7 mouse cellular contexts compared by ENCODE assay signal in genomic region chr9:107521711-107522399, GRCm38 (mm10). TPM values are rescaled to one million over a fixed set of nuclear protein-coding genes. Genes with fewer than 3 reads are reported as not detected.
A peak's percentile ranks its signal among the peaks of the same experiment; 100 is the strongest.
DNase-seq lines count a peak whose midpoint lies in the region; ATAC-seq and TF ChIP-seq lines count a peak whose summit lies in the region.

No protein-coding gene starts in this region.

- H3K4me1 ChIP-seq in forebrain, embryonic 16.5 days (replicated peaks; ENCODE audit: control insufficient read depth, insufficient read depth, low read length) = peaks cover 13% of the 10 kb centered on the region
- H3K4me1 ChIP-seq in liver, embryonic 15.5 days (replicated peaks) = peaks cover 17% of the 10 kb centered on the region
- H3K4me1 ChIP-seq in thymus, adult 2 months (replicated peaks; ENCODE audit: control insufficient read depth, insufficient read depth, low read length) = peaks cover 24% of the 10 kb centered on the region

- no peaks in the 10 kb centered on the region for H3K36me3 ChIP-seq in forebrain, embryonic 16.5 days (ENCODE audit: control insufficient read depth, insufficient read depth)
- H3K36me3 ChIP-seq in liver, embryonic 15.5 days (replicated peaks) = no peaks in the 10 kb centered on the region
- H3K36me3 ChIP-seq in thymus, adult 2 months (ENCODE audit: control insufficient read depth, insufficient read depth, low read length) = no peaks in the 10 kb centered on the region

- no peak for ATAC-seq in forebrain, embryonic 16.5 days
- ATAC-seq in liver, embryonic 15.5 days (ENCODE audit: insufficient read depth) = no peak

- TF ChIP-seq CTCF in thymus, adult 2 months (IDR thresholded peaks at IDR 0.05; ENCODE audit: borderline replicate concordance, control insufficient read depth, extremely low read depth, insufficient read depth, low read length, poor library complexity) = no peak

- no peak overlapping the region; the same call in none of the 2 replicates for H3K9ac ChIP-seq in forebrain, embryonic 16.5 days (replicated peaks; ENCODE audit: low read depth, low read length)
- H3K9ac ChIP-seq in liver, embryonic 15.5 days = no peak overlapping the region

- DNase-seq in CD4-positive, CD25-positive, alpha-beta regulatory T cell, adult 2 months (ENCODE audit: low read depth, low spot score) = peak; percentile 58
- DNase-seq in ES-CJ7 (ENCODE audit: low read depth, low spot score) = peak; percentile 60
- peak; percentile 68 for DNase-seq in thymus, adult 2 months
- DNase-seq in spleen, adult 12 weeks (ENCODE audit: low spot score) = no peak
- no peak for DNase-seq in gastrocnemius, postnatal 14 days

- H3K9me3 ChIP-seq in forebrain, embryonic 16.5 days (ENCODE audit: control insufficient read depth, low read length) = 0 out of 2 replicates have a peak, but pooled peaks cover 2% of the 10 kb centered on the region
- H3K9me3 ChIP-seq in liver, embryonic 15.5 days (replicated peaks) = no peaks in the 10 kb centered on the region

- intact Hi-C loops in gastrocnemius, postnatal 14 days (cut with DNase I; ENCODE audit: low total_unique reads) = no loop called here

- 0 out of 2 replicates have a peak overlapping the region, but pooled peaks have one; percentile 6 for H3K4me2 ChIP-seq in forebrain, embryonic 16.5 days (ENCODE audit: low read length)
- H3K4me2 ChIP-seq in liver, embryonic 15.5 days = peak overlapping the region; percentile 18; the same call in 1 of the 2 replicates

- H3K4me3 ChIP-seq in forebrain, embryonic 16.5 days (replicated peaks; ENCODE audit: low read length) = no peak overlapping the region
- H3K4me3 ChIP-seq in liver, embryonic 15.5 days (replicated peaks) = no peak overlapping the region
- peak overlapping the region; percentile 29 for H3K4me3 ChIP-seq in thymus, adult 2 months (ENCODE audit: control insufficient read depth, insufficient read depth, low read length)

- WGBS in forebrain, embryonic 16.5 days = 19% methylated on average over 25 of the region's 25 CpGs
- WGBS in liver, embryonic 15.5 days (ENCODE audit: insufficient replicate concordance) = 20% methylated on average over 25 of the region's 25 CpGs
- 11% methylated on average over 25 of the region's 25 CpGs for WGBS in thymus, adult 2 months

- TF ChIP-seq POLR2A in thymus, adult 2 months (IDR thresholded peaks at IDR 0.05; ENCODE audit: control insufficient read depth, extremely low read depth, insufficient read depth, low read length, poor library complexity) = no peak

- H3K27me3 ChIP-seq in forebrain, embryonic 16.5 days (replicated peaks; ENCODE audit: control insufficient read depth, insufficient read depth, low read length) = peaks cover 12% of the 10 kb centered on the region
- peaks cover 70% of the 10 kb centered on the region for H3K27me3 ChIP-seq in liver, embryonic 15.5 days
- no peaks in the 10 kb centered on the region for H3K27me3 ChIP-seq in thymus, adult 2 months (ENCODE audit: control insufficient read depth, insufficient read depth, low read length)

- no peak overlapping the region for H3K27ac ChIP-seq in forebrain, embryonic 16.5 days (ENCODE audit: low read length)
- no peak overlapping the region for H3K27ac ChIP-seq in liver, embryonic 15.5 days (replicated peaks)
- peak overlapping the region; percentile 55 for H3K27ac ChIP-seq in thymus, adult 2 months (ENCODE audit: control insufficient read depth, insufficient read depth, low read length)

RNA-seq across cellular contexts. Expression of gene Tmem115, which starts 11.9 kb away (rescaled TPM):
- polyA plus RNA-seq in forebrain, embryonic 16.5 days (2015; fragmentation: Nextera tagmentation; extraction: Ambion mirVana) = 41.9 and 44.5 TPM in 2 replicates
- polyA plus RNA-seq in liver, embryonic 15.5 days (2015; fragmentation: Nextera tagmentation; extraction: Ambion mirVana) = 15.2 and 15.9 TPM in 2 replicates
- polyA plus RNA-seq in thymus, adult 2 months (2012; rRNA removed) = 49.6 and 55.7 TPM in 2 replicates
- 10 to 100 TPM; 18.4 to 19.9 TPM for total RNA-seq in gastrocnemius, postnatal 14 days (2021)

RNA-seq across cellular contexts. Expression of gene Cyb561d2, which starts 20.1 kb away (rescaled TPM):
- 35.7 and 38.5 TPM in 2 replicates for polyA plus RNA-seq in forebrain, embryonic 16.5 days (2015; fragmentation: Nextera tagmentation; extraction: Ambion mirVana)
- polyA plus RNA-seq in liver, embryonic 15.5 days (2015; fragmentation: Nextera tagmentation; extraction: Ambion mirVana) = 13.1 and 13.2 TPM in 2 replicates
- polyA plus RNA-seq in thymus, adult 2 months (2012; rRNA removed) = 78.7 and 84.3 TPM in 2 replicates
- total RNA-seq in gastrocnemius, postnatal 14 days (2021) = 1 to 10 TPM; 2.2 to 2.5 TPM

RNA-seq across cellular contexts. Expression of gene Nprl2, which starts 20.2 kb away (rescaled TPM):
- polyA plus RNA-seq in forebrain, embryonic 16.5 days (2015; fragmentation: Nextera tagmentation; extraction: Ambion mirVana) = 88.4 and 89.8 TPM in 2 replicates
- 11.2 and 13.2 TPM in 2 replicates for polyA plus RNA-seq in liver, embryonic 15.5 days (2015; fragmentation: Nextera tagmentation; extraction: Ambion mirVana)
- 74.5 and 83.5 TPM in 2 replicates for polyA plus RNA-seq in thymus, adult 2 months (2012; rRNA removed)
- total RNA-seq in gastrocnemius, postnatal 14 days (2021) = 1 to 10 TPM; 7.5 to 7.7 TPM

RNA-seq across cellular contexts. Expression of gene Zmynd10, which starts 25.2 kb away (rescaled TPM):
- 2.2 and 3.2 TPM in 2 replicates for polyA plus RNA-seq in forebrain, embryonic 16.5 days (2015; fragmentation: Nextera tagmentation; extraction: Ambion mirVana)
- polyA plus RNA-seq in liver, embryonic 15.5 days (2015; fragmentation: Nextera tagmentation; extraction: Ambion mirVana) = 0.64 and 1.0 TPM in 2 replicates
- 2.9 and 3.4 TPM in 2 replicates for polyA plus RNA-seq in thymus, adult 2 months (2012; rRNA removed)
- not detected for total RNA-seq in gastrocnemius, postnatal 14 days (2021)

RNA-seq across cellular contexts. Expression of gene Rassf1, which starts 29.5 kb away (rescaled TPM):
- polyA plus RNA-seq in forebrain, embryonic 16.5 days (2015; fragmentation: Nextera tagmentation; extraction: Ambion mirVana) = 43.4 and 45.4 TPM in 2 replicates
- 15.8 and 18.7 TPM in 2 replicates for polyA plus RNA-seq in liver, embryonic 15.5 days (2015; fragmentation: Nextera tagmentation; extraction: Ambion mirVana)
- polyA plus RNA-seq in thymus, adult 2 months (2012; rRNA removed) = 48.8 and 50.8 TPM in 2 replicates
- total RNA-seq in gastrocnemius, postnatal 14 days (2021) = 10 to 100 TPM; 11.1 to 11.6 TPM

Comparison
In these comparisons a context has a peak if more than half of its experiments do, and no peak if none do; other contexts are left out.
1. DNase-seq: peak in CD4-positive, CD25-positive, alpha-beta regulatory T cell, adult 2 months (single experiment), ES-CJ7 (single experiment) and thymus, adult 2 months (single experiment); none in spleen, adult 12 weeks (single experiment) and gastrocnemius, postnatal 14 days (single experiment).